Mouse (Mus musculus) thymus, postnatal 0 days (tissue): ENCODE results near the gene Slc1a2. TPM values are rescaled to one million over a fixed set of nuclear protein-coding genes. Genes with fewer than 3 reads are reported as not detected.

Experiments
- DNase-seq: peaks from one replicate; pipeline ENCODE4 v3.0.0-alpha.2; 2015; ENCODE audit warnings: low spot score
- polyA plus RNA-seq: library from polyadenylated mRNA; unstranded; fragments of >200 nt; fragmentation: Nextera tagmentation; extraction: Ambion mirVana; gene quantifications from 2 replicates; pipeline ENCODE4 v1.2.1, GENCODE M21; 2015

Slc1a2 gene
- polyA plus RNA-seq, 1 experiment from 2014 or later: 0.73 TPM

DNA sequence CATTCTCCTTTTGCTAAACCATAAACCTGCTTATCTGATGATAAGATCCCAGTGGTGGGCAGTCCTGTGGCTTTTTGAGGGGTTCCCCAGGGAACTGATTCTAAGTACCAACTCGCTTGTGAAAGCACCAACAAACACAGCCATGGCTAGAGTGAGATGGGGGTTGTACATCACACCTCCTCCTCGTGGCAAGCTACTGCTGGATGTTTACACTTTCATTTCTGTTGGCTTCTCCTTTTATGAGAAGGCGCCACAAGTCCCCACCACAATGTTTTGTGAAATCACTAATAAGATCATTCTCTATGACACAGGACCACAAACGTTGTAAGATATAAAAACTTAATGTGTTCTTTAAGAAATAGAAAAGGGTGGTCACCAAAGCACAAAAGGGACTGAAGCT is 154.3 kb downstream of the Slc1a2 start:
- no peak for DNase-seq

DNA sequence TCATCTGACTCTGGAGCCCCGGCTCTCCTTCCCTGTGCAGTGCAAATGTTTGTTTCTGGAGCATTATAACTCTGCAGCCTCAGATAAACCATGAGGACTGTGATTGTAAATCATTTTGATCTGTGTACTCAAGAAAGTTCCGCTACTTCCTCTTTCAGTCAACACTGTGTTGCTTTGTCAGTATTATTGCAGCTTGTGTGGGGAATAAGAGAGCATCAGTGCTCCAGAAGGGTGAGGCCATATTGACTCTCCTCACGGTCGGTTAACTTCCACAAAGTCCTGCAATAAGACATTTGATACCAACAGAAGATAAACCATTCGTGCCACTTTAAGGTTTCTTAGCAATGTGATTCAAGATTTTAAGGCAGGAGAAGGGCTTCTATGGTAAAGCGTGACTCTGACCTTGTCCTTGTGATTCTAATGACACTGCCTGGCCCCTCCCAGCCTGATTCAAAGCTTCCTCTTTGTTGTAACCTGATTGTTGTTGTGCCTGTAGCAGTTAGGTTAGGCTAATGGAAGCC is 156.9 kb downstream of the Slc1a2 start:
- DNase-seq: no peak

DNA sequence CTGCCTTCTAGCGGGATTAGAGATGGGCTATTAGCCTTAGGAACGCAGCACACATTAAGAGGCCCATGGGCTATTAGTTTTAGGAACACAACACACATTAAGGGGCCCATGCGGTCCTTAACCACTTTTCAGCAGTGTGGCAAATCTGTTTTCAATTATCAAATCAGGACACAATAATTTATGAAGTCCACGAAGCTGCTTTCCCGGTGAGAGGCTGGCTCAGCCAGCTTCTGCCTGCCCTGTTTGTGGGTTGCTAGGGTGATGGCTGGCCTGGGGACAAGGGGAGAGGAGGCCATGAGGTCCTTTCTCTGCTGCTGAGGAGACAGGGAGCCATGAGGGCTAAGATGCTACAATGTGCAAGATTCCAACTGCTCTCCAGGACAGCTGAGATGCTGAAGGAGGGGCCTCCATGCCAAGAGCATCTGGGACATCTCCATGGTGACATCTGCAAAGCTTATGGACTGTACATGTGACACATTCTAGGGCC is 161.8 kb downstream of the Slc1a2 start:
- no peak for DNase-seq

DNA sequence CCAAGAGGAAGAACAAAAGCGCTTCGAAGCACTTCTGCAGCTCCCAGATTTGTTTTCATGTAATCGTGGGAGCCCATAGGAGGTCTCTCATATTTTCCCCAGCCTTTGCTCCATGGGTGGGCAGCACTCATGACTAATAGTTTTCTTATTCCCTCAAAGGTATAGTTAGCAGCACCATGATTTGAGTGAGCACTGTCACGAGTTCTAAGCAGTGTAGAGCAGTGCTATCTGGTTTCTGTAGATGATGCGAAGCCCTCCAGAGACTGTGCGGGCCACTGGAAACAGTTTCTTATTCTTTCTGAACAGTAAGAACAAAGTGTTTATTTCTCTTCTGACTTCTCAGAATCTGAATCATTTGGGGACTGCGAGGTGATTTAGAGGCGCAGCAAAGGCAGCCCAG is 162.3 kb downstream of the Slc1a2 start:
- no peak for DNase-seq

DNA sequence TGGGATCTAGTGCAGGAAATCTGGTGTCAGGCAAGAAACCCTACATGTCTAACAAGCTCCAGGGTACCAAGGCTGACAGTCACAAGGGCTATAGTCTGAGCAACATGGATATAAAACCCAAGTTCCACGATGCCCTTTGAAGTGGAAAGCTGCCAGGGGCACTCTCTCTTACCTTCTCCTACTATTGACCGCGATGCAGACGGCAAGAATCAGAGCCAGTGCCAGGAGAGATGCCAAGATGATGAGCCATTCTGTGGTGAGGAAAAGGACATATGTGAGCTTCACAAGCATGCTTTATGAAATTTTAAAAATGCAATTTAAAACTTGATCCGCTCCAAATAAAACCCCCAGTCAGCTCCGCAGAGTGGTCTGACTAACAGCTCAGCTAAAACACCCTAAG is 163.6 kb downstream of the Slc1a2 start:
- DNase-seq: no peak

DNA sequence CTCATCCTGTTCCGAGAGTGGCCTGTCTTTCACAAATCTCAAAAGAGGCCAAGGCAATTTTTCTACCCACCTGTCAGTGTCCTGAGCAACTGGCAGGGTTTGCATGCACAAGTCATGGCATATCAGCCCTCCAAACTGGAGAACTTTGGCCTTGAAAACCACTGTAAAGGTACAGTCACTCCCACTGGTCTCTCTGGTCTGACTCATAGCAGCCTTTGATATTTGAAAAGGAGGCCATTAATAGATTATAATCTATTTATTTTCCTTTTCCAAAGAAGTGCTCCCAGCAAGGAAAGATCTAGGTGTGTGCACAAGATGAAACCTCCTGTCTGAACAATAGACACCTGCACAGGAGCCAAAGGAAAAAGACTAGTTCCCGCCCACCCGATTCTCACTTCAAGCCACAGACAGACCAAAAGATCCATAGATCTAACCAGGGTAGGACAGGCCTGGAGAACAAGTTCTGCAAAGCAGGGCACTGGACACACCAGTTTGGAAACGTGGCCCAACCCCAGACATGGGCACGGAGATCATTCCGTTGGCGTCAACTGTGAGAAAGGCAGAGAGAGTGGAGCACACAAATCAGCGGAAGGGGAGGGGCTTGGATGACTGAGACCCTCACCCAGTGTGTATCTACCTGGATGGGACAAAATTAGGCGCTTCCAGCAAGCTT is 167.6 kb downstream of the Slc1a2 start:
- no peak for DNase-seq

DNA sequence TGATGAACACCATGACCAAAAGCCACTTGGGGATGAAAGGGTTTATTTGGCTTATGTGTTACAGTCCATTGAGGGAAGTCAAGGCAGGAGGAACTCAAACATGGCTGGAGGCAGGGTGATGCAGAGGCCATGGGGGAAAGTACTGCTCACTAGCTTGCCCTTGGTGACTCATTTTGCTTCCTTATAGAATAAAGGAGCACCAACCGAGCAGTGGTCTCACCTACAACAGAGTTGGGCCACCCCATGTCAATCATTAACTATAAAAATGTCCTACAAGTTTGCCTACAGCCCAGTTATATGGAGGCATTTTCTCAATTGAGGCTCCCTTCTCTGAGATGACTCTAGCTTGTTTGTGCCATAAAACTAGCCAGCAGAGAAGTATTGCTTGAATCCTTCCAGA is 169.4 kb downstream of the Slc1a2 start:
- no peak for DNase-seq

DNA sequence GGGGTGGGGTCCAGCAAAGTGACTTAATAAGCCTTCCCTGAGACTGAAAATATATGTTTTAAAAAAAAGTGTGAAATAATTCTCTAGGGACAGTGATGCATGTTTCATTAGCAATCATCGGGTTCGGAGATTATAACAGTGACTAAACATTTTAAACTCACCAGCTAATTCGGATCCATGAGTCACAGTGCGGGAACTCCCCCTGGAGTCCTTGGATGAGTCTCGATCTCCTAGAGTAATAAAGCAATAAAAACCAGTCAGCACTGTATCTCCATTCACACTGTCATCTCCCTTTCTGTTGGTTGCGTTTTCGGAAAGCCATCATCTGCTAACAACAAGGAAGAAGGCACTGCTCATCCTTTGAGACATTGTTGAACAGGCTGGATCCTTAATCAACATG is 169.9 kb downstream of the Slc1a2 start:
- no peak for DNase-seq

DNA sequence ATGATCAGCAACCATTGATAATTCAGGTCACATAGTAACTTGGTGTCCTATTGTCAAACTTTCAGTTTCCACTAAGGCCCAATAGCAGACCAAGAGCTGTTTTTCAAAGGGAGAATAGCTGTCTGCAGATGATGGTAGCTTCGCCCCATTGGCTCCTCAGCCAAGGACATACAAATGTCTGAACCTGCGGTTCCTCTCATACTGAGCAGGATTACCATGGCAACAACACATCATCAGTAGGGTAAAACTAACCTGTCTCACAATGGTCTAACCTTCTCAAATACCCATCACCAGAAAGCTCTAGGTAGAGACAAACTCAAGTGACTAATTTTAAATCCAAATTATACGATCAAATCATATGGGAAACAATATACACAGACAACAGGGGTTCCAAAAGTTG is 170.7 kb downstream of the Slc1a2 start:
- DNase-seq: no peak

DNA sequence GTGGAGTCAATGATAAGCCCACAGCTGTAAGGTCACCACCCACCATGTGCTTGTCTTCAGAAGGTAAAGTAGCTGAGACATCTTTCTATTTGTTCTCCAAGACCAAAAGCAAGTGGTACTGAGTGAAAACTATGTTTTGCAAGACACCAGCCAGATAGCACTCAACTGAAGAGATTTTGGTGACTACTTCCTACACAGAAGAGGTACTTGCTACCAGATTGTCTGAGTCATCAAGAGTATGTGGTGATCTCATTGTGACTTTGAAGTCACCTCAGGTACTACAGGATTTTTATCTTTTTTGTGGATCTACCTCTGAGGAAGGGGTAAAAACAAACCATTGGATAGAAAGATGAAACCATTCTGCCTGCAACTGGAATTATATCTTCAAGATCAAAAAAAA is 173.1 kb downstream of the Slc1a2 start:
- DNase-seq: no peak

DNA sequence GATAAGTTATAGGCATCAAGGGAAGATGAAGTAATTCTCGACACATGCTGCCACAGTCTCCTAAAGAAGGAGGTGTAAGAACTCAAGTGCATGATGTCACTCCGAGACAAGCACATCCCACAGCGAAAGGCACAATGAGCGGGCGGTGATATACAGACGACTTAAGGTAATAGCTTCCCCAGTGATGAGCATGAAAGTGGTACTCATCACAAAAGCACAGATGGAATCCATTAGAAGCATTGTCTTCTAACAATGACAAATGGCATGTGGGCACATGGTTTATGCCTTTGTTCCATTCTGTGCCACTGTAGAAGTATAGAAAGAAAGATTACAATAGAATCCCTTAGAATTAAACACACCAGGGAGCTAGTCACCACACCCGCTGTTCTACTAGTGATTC is 179.7 kb downstream of the Slc1a2 start:
- DNase-seq: no peak

Other genes with a start within 250 kb of the Slc1a2 start
- 2.7 and 3.4 TPM in 2 replicates for gene Fjx1, start 206.2 kb upstream of the Slc1a2 start, polyA plus RNA-seq
- gene Pamr1, start 108.6 kb upstream of the Slc1a2 start, polyA plus RNA-seq: 4.4 and 5.5 TPM in 2 replicates
- gene Cd44, start 243.0 kb downstream of the Slc1a2 start, polyA plus RNA-seq: 10.5 and 11.6 TPM in 2 replicates